Mouse (Mus musculus): ENCODE data around the gene Gm17334.
A peak's percentile ranks its signal among the peaks of the same experiment; 100 is the strongest.

The Gm17334 gene

DNA sequence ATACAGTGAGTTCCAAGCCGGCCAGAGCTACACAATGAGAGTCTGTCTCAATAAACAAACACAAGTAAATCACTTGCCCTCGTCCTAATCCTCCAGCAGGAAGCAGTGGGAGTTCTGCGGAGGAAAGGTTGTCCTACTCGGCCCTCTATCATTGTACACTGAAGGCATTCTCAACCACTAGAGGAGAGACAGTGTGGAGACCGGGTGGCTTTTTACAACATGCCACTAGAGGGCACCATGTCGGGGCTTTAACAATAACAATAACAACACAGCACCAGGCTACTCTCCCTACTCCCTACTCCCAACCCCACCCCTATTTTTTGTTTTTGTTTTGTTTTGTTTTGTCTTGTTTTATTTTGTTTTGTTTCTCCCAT is 35.4 kb downstream of the Gm17334 start:
- peak; percentile 85 for DNase-seq (ENCODE audit: low read depth)

DNA sequence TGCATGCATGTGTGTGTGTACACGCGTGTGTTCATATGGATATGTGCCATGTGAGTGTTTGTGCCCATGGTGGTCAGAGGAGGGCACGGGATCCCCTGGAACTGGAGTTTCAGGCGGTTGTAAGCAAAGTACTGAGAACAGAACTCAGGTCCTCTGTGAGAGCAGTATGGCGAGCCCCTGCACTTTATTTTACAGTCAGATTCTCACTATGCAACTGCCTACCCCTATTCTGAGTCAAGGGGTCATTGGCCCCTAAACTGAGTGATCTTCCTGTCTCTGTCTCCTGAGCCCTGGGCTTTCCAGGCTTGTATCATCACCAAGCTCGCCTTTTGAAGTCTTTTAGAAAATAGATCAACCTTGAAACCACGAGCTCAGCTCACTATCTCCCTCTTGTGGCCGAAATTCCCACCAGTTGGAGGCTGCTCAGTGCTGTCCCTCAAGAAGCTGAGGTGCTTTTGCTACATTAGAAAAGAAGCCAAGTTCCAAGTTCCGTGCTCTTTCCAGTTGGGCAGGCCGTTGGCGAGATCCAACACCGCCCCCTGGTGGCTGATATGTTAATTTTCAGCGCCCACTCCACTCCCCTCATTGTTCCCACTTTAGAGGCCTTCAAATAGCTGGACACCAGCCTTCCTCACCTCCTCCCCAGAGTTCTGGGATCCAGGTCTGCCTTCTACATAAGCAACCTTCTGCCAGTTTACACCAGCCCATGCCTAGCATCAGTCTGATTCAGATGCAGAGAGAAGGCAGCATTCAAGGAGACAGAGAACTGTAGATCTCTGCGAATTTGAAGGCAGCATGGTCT is 36.0 kb downstream of the Gm17334 start:
- DNase-seq (ENCODE audit: low read depth): peak; percentile 98

DNA sequence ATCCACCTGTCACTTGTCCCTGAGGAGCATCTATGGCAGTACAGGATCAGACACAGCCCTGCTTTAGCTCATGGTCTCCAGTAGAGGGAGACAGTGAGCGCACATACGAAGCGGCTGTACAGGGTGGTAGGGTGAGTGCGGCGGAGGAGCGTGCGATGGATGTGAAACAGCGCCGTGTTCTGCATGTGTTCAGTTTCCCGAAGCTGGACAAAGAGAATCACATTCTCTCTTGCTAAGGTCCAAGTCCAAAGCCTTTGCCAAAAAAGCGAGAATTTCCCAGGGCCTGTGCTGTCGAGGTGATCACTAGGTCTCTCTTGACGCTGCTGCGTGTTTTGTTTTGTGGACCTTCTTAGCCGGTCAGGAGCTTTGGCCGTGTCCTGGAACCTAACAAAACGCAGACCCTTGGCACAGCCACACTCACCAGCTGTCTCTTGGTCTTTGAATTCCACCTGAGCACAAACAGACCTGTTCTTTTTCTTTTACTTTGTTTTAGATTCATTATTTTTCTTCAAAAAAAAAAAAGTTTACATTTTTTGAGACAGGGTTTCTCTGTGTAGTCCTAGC is 37.2 kb downstream of the Gm17334 start:
- DNase-seq (ENCODE audit: low read depth): peak; percentile 91

- no peak for DNase-seq (ENCODE audit: low read depth)
These were observed 37.9 kb downstream of the Gm17334 start for GRCm38 (mm10) chr11:53734970-53735681.

DNA sequence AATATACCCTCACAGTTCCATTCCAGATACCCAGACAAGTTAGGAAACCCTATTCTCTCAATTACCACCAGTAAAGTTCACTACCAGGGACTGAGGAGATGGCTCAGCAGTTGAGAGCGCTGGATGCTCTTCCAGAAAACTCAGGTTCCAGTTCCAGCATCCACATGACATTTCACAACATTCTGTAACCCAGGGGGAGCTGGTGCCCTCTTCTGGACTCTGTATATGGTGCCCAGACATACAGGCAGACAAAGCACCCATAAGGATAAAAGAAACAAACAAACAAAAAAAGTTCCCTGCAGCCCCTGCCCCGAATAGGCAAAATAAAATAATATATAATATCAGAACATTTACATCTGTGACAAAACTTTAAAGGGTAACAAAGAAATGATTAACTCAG is 38.6 kb downstream of the Gm17334 start:
- DNase-seq (ENCODE audit: low read depth): peak; percentile 54

- peak; percentile 61 for DNase-seq (ENCODE audit: low read depth)
These were observed 39.2 kb downstream of the Gm17334 start for GRCm38 (mm10) chr11:53733824-53734223.

- DNase-seq (ENCODE audit: low read depth): peak; percentile 24
These were observed 40.7 kb downstream of the Gm17334 start for GRCm38 (mm10) chr11:53732244-53732643.

DNA sequence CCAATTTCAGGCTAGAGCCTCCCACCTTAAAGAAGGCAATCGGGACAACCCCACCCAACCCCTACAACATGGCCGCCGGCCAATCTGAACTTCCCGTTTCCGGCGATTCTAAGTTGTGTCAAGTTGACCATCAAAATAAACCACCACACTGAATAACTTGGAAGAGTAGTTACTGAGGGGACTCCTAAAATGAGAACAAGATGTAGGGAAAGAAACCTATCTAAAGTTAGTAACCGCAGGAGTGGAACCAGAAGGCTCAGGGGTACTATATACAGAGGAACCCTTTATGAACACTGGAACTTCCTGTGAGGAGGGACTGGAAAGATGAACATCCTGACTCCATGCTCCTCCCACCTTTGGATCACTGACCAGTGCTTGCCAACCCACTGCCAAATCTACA is 41.5 kb downstream of the Gm17334 start:
- DNase-seq (ENCODE audit: low read depth): no peak

Measured in 416B (cell line).